Mouse (Mus musculus): ENCODE results near the gene Uvrag. TPM values are rescaled to one million over a fixed set of nuclear protein-coding genes. Genes with fewer than 3 reads are reported as not detected.

The Uvrag gene
- polyA plus RNA-seq, 1 experiment, result 12.3 TPM

DNA sequence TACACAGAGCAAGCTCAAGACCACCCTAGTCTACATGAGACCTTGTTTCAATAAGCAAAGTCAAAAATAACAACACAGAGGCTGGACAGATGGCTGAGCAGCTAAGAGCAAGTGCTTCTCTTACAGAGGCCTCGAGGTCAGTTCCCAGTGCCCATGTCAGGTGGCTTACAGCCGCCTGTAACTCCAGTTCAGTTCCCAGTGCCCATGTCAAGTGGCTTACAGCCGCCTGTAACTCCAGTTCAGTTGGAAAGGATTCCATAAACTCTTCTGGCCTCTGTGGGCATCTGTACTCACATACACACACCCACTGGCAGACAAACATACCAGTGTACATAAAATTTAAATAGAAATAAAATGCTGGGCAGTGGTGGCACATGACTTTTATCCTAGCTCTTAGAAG lies 46.6 kb downstream of the Uvrag start:
- no peak for DNase-seq (ENCODE audit: low read depth)
- TF ChIP-seq POLR2A (IDR thresholded peaks at IDR 0.05; ENCODE audit: borderline replicate concordance, extremely low read depth, insufficient read depth, insufficient read length, poor library complexity, severe bottlenecking) (no peak), CTCF (IDR thresholded peaks at IDR 0.05; ENCODE audit: borderline replicate concordance, extremely low read depth, insufficient read depth, insufficient read length) (no peak)

DNA sequence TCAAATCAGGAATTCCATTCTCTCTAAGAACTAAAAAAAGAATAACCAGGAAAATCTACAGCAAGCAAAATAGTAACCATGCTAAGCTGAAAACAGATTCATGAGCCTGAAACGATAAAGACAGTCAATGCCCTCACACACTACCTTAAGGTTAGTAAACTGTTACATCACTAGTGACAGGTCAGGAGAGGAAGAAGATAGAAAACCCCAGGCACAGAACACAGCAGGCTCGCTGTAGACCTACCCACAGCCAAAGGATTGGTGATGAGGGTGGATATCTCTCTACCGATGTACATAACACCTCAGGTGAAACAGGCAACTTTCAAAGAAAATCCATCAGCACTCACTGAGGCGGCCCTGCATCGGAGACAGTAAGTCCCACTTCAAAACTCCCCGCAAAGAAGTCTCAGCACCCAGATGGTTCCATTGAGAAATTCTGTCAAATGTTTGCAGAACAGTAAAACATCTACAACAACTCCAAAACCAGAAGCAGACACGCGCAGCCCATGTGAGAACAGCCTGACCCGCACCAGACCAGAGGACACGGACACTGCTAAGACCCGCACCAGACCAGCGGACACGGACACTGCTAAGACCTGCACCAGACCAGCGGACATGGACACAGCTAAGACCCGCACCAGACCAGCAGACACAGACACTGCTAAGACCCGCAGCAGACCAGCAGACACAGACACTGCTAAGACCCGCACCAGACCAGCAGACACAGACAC lies 48.9 kb downstream of the Uvrag start:
- no peak for TF ChIP-seq POLR2A (IDR thresholded peaks at IDR 0.05; ENCODE audit: borderline replicate concordance, extremely low read depth, insufficient read depth, insufficient read length, poor library complexity, severe bottlenecking)
- no peak for TF ChIP-seq CTCF (IDR thresholded peaks at IDR 0.05; ENCODE audit: borderline replicate concordance, extremely low read depth, insufficient read depth, insufficient read length)

DNA sequence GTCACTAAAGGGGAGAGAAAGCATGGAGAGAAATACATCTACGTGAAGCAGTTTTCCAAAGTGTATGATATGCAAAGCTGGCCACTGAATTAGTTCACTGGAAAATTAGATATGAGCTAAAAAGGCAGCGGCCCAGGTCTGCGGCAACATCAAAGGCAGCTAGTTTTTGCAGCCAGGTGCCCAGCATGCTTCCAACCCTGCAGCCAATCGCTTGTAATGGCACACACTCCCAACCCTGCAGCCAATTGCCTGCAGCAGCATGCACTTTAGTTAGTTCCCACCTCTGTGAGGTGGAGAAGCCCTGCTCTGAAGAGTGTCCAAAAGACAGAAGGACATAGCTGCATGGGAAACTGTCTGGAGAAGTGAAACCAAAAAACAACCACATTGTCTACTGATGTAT lies 51.2 kb downstream of the Uvrag start:
- DNase-seq (ENCODE audit: low read depth), result no peak
- TF ChIP-seq POLR2A (IDR thresholded peaks at IDR 0.05; ENCODE audit: borderline replicate concordance, extremely low read depth, insufficient read depth, insufficient read length, poor library complexity, severe bottlenecking), result no peak
- TF ChIP-seq CTCF (IDR thresholded peaks at IDR 0.05; ENCODE audit: borderline replicate concordance, extremely low read depth, insufficient read depth, insufficient read length), result no peak

More for the DNA sequence above, 48.9 kb downstream of the Uvrag start:
- DNase-seq (ENCODE audit: low read depth), result no peak

- TF ChIP-seq POLR2A (IDR thresholded peaks at IDR 0.05; ENCODE audit: borderline replicate concordance, extremely low read depth, insufficient read depth, insufficient read length, poor library complexity, severe bottlenecking) (no peak), CTCF (IDR thresholded peaks at IDR 0.05; ENCODE audit: borderline replicate concordance, extremely low read depth, insufficient read depth, insufficient read length) (no peak)
Measured at GRCm38 (mm10) chr7:99088576-99089346, 52.2 kb downstream of the Uvrag start.

DNA sequence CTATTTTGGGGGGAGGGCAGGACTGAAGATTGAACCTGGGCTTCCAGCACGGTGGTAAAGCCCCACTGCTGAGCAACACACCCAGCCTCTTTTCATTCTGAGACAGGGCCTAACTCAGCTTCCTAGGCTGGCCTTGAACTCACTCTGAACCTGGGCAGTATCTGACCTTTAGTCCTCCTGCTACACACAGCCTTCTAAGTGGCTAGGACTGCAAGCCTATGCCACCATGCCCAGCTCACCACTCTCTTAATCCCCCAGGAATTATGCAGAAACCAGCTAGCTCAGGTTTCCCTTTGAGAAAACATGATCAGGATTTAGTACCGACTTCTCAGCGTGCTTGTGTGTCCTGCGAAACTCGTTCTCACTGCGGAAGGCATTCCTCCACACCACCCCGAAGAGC lies 53.4 kb downstream of the Uvrag start:
- no peak for DNase-seq (ENCODE audit: low read depth)
- TF ChIP-seq POLR2A (IDR thresholded peaks at IDR 0.05; ENCODE audit: borderline replicate concordance, extremely low read depth, insufficient read depth, insufficient read length, poor library complexity, severe bottlenecking), result no peak
- TF ChIP-seq CTCF (IDR thresholded peaks at IDR 0.05; ENCODE audit: borderline replicate concordance, extremely low read depth, insufficient read depth, insufficient read length), result no peak

More at GRCm38 (mm10) chr7:99088576-99089346, 52.2 kb downstream of the Uvrag start:
- DNase-seq (ENCODE audit: low read depth), result no peak

GRCm38 (mm10) chr7:99086646-99087443 lies 54.1 kb downstream of the Uvrag start:
- no peak for TF ChIP-seq POLR2A (IDR thresholded peaks at IDR 0.05; ENCODE audit: borderline replicate concordance, extremely low read depth, insufficient read depth, insufficient read length, poor library complexity, severe bottlenecking)
- no peak for TF ChIP-seq CTCF (IDR thresholded peaks at IDR 0.05; ENCODE audit: borderline replicate concordance, extremely low read depth, insufficient read depth, insufficient read length)

GRCm38 (mm10) chr7:99085249-99085648 lies 55.7 kb downstream of the Uvrag start:
- DNase-seq (ENCODE audit: low read depth), result no peak
- TF ChIP-seq POLR2A (IDR thresholded peaks at IDR 0.05; ENCODE audit: borderline replicate concordance, extremely low read depth, insufficient read depth, insufficient read length, poor library complexity, severe bottlenecking) (no peak), CTCF (IDR thresholded peaks at IDR 0.05; ENCODE audit: borderline replicate concordance, extremely low read depth, insufficient read depth, insufficient read length) (no peak)

More at GRCm38 (mm10) chr7:99086646-99087443, 54.1 kb downstream of the Uvrag start:
- no peak for DNase-seq (ENCODE audit: low read depth)

DNA sequence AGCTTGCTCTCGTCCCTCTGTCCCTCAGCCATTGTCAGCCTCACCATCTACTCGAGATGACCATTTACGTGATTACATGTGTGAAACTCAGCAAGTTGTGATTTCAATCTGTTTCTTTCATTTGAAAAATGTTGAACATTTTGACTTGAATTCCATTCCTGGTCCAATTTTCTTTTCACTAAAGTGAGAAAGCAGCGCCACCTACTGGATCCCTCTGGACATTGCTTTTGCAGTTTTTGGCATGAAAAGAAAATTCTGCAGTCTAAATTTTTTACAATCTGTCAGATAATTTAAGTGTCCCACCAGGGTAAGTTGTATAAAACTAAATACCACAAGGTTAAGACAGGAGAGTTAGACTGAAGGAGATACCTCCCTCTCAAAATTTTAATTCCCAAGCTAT lies 61.4 kb downstream of the Uvrag start:
- DNase-seq (ENCODE audit: low read depth), result peak; percentile 76
- TF ChIP-seq POLR2A (IDR thresholded peaks at IDR 0.05; ENCODE audit: borderline replicate concordance, extremely low read depth, insufficient read depth, insufficient read length, poor library complexity, severe bottlenecking), result no peak
- TF ChIP-seq CTCF (IDR thresholded peaks at IDR 0.05; ENCODE audit: borderline replicate concordance, extremely low read depth, insufficient read depth, insufficient read length), result peak; percentile 60

DNA sequence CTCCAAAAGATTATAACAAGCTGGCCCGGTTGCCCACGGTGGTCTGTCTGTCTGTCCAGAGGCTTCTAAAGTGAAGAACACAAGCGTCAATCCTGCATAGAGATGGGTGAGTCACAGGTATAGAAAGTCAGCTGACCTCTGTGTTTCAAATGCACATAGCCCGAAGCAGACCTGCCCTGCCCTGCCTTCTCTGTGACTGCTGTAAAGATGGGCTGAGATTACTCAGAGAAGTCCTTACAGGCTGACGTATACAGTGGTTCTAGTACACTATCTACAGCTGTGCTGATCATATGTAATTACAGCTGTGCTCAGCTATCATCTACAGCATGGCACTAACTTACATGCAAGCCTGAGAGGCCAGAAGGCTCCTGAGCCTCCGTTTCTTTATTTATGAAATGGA lies 62.1 kb downstream of the Uvrag start:
- DNase-seq (ENCODE audit: low read depth), result no peak
- TF ChIP-seq CTCF (IDR thresholded peaks at IDR 0.05; ENCODE audit: borderline replicate concordance, extremely low read depth, insufficient read depth, insufficient read length) (no peak), POLR2A (IDR thresholded peaks at IDR 0.05; ENCODE audit: borderline replicate concordance, extremely low read depth, insufficient read depth, insufficient read length, poor library complexity, severe bottlenecking) (no peak)

- no peak for DNase-seq (ENCODE audit: low read depth)
- no peak for TF ChIP-seq POLR2A (IDR thresholded peaks at IDR 0.05; ENCODE audit: borderline replicate concordance, extremely low read depth, insufficient read depth, insufficient read length, poor library complexity, severe bottlenecking)
- no peak for TF ChIP-seq CTCF (IDR thresholded peaks at IDR 0.05; ENCODE audit: borderline replicate concordance, extremely low read depth, insufficient read depth, insufficient read length)
Measured at GRCm38 (mm10) chr7:99077234-99077633, 63.7 kb downstream of the Uvrag start.

DNA sequence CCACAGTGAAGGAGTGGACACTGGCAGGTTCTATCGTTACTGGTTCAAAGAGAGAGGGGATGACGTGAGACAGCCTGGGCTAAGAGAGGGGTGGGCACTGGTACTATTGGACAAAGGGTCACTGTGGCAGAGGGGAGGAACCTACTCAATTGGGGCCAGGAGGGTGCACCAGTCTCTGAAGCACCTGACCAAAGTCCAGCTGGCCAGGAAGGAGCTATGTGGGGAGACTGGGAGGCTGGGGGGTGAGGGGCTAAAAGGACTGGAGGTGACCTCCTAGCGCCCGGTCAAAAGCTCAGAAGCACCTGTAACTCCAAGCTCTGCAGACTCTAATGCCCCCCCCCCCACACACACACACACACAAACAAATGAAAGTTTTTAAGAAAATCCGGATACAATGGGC lies 65.8 kb downstream of the Uvrag start:
- no peak for DNase-seq (ENCODE audit: low read depth)
- TF ChIP-seq CTCF (IDR thresholded peaks at IDR 0.05; ENCODE audit: borderline replicate concordance, extremely low read depth, insufficient read depth, insufficient read length), result no peak
- TF ChIP-seq POLR2A (IDR thresholded peaks at IDR 0.05; ENCODE audit: borderline replicate concordance, extremely low read depth, insufficient read depth, insufficient read length, poor library complexity, severe bottlenecking), result no peak

Data from brain, embryonic 14.5 days (tissue).